Mouse (Mus musculus): ENCODE data around the gene Tm4sf20. TPM values are rescaled to one million over a fixed set of nuclear protein-coding genes. Genes with fewer than 3 reads are reported as not detected.

The Tm4sf20 gene
- total RNA-seq (2021): not detected
- long read RNA-seq, experiment 1: 0 reads
- long read RNA-seq, experiment 2: 0 reads

DNA sequence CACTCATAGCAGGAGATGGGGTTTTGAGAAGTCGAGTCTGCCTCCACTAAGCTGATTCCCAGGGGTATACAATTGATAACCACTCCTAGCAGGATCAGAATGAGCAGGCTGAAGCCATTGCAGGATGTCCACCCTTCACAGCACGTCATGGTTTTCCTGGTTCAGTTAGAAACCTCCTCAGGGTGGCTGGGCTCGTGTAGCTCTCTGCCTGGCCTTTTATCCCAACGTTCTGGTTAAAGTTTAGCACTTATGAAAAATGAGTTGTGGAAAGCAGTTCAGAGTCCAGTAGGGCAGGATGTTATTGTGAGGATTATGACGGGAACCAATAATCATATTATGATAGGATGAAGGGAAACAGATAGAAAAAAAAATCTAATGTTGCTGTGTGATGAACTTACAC lies at the start of gene Tm4sf20:
TSS of gene Tm4sf20 (minus strand) at position 193 of the 400 bp plus-strand sequence.
- no peak for DNase-seq (ENCODE audit: low spot score)

DNA sequence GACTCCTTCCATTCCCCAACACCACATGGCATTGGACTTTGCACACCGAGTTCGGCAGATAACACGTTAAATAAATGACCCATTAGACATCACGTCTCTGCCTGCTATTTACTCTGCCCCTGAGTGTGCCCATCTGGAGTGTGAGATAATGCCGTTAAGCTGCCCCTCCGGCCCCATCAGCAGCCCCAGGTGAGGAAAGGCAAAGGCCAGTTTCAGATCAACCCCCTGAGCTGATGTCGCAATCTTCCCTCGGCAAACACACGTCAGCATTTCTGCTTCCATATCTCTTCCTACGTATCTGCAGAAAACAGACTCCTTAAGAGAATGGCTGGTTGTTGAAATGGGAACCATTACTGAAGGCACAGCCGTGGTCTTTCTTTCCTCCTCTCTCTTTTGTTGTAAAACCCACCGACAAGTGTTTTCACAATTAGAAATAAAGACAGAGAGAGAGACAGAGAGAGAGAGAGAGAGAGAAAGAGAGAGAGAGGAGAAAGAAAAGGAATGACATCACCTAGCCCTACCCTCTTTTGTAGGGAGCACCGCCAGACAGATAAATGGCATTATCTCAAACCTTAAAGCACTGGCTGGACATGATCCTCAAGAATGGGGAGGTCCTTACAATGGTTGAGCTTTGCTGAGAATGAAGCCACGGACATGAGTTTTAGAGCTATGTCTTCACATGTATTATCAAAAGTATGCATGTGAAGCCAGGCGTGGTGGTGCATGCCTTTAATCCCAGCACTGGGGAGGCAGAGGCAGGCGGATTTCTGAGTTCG lies 47.9 kb upstream of the Tm4sf20 start:
- DNase-seq (ENCODE audit: low spot score): no peak

DNA sequence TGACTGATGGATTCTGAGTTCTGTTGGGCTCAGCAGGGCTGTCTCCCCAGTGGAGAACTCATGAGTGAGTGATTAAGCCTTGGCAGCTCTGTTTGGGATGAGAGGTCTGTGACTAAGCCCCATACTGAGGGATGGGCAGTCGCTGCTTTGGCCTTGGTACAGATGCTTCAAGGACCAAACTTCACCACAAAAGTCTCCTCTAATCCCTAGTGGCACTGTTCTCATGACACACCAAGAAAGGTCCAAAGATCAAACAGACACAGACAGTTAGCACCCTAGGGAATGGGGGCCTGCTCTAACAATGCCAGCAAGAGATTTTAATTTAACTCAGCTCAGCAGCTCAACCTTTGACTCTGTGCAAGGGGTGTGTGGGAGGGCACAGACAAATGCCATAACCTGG lies 43.5 kb upstream of the Tm4sf20 start:
- no peak for DNase-seq (ENCODE audit: low spot score)

DNA sequence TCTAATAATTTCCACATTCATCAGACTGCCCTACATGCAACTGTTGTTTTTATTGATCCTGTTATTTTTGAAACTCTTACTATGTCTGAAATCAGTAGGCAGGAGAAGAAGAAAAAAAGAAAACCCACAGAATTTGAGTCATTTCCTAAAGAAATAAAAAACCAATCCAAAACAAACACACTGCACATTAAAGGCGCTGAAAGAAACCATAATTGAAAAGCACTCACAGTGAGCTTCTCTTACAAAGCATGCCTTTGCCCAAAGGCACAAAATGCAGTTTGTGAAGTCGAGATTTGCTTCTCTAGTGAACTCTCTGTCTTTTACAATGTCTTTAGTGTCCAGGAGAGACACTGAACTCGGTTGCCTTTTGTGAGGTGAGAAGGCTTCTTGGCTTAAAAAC lies 40.3 kb upstream of the Tm4sf20 start:
- no peak for DNase-seq (ENCODE audit: low spot score)

DNA sequence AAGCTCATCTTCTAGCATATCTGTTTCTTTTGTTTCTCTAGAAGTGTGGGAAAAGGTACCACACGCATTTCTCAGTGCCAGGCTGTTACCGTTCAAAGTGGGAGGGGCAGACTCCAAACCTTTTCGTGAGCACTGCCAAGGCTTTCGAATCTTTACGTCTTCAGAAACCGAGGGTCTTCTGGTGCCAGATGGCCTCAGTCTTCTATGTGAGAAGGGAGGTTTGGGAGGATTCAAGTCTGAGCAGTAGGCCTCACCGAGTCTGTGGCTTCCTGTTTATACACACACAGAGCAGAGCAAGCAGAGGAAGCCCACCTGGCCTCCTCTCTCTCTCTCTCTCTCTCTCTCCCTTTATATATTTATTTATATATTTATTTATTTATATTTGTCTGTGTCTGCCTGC lies 38.9 kb upstream of the Tm4sf20 start:
- DNase-seq (ENCODE audit: low spot score): no peak

DNA sequence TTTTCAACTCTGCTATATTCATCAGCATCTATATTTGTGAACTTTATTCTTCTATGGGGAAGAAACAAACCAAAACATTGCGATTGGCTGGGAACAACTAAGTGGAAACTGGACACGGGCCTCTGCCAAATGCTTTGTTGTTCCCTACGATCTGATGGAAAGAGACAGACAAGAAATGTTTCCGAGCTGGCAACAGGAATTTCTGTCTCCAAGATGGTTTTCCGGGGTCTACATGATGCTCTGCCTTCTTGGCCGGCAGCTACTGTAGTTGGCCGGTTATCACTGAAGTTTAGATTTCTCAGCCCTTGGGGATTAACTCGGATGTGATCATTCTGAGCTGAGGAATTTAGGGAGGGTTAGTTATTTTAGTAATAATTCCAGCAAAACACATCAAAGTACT lies 38.1 kb upstream of the Tm4sf20 start:
- peak; percentile 18 for DNase-seq (ENCODE audit: low spot score)

DNA sequence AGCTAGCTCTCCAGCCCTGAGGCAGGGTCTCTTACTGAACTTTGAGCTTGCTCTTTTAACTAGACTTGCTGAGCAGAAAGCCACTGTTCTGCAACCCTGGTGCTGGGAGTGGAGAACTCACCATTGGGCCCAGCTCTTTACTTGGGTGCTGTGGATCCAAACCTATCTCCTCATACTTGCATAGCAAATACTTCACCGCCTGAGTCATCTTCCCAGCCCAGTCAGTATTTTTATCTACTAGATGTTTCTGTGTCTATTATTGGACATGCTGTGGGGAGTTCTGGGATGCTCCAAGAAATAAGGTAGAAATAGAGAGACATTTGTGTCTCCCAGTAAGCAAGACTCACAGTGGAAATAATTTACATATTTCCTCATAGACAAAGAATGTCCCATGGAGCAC lies 35.8 kb upstream of the Tm4sf20 start:
- no peak for DNase-seq (ENCODE audit: low spot score)

DNA sequence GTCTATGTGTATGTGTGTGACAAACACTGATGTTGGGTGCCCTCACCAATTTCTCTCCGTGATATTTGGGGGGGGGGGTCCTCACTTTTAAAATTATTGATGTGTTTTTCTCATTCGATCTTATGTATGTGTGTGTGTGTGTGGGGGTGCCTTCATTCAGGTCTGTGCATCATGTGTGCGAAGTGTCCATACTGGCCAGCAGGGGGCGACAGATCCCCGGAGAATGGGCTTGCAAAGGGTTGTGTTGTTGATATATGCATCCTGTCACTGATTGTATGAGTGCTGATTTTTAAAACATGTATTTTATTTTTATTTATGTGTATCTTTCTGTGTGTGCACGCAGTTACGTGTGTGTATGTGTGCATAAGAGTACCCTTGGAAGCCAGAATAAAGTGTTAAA lies 35.3 kb upstream of the Tm4sf20 start:
- DNase-seq (ENCODE audit: low spot score): no peak

DNA sequence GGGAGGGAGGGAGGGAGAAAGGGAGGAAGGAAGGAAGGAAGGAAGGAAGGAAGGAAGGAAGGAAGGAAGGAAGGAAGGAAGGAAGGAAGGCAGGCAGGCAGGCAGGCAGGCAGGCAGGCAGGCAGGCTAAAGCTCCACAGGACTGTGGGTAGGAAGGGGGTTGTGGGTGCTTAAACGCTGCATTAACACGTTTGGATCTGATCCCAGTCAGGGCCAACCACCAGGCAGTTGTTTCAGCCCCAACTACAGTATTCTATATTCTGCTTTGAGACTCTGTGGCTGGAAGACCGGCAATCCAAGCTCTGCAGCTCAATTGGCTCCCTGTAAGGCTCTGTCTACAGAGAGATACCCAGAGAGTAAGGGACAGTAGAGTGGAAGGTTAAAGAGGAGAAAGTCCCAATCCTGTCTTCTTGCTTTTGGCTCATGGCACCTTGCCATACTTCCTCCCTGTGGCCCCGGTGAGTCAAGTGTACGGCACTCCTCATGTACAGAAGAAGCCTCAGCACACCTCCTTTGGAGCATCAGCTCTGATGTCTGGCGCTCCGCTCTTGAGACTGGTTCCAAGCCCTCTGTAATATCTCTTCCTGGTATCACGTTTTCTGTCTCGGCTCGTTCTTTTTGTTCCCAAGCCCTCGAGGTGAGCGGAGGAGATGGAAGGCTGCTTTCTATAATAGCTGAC lies 33.0 kb upstream of the Tm4sf20 start:
- DNase-seq (ENCODE audit: low spot score): no peak

DNA sequence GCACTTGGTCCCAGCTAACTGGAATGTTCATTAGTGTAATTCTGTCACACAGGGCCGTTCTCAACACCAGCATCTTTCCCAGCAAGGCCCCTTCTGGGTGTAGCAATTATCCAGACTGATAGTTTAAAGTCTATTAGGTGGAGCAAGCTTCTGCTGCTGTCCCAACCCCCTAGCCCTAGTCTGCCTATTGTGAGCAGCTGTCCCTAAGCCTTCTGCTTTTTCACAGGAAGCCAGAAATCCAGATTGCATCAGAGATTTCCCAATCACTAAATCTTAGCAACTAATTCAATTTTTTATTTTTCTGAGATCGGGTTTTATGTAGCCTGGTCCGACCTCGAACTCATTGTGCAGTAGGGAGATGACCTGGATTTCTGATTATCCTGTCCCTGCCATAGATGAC lies 30.7 kb upstream of the Tm4sf20 start:
- peak; percentile 43 for DNase-seq (ENCODE audit: low spot score)

DNA sequence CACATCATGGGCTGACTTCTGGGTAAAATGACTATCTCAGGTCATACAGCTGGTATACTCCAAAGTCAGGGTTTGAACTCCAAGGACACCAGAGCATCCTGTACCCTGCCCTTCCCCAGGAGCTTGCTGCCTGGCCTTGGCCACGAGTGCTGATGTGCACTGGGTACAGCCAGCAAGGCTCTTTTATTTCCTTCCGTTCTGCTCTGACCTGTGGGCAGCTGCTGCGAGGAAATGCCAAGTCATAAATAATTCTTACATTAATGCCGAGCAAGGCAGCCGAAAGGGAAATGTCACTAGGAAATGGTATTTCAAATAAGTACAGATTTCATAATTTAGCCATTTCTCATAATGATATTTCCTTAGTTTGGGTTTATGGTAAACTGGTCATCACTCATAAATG lies 30.0 kb upstream of the Tm4sf20 start:
- DNase-seq (ENCODE audit: low spot score): no peak

DNA sequence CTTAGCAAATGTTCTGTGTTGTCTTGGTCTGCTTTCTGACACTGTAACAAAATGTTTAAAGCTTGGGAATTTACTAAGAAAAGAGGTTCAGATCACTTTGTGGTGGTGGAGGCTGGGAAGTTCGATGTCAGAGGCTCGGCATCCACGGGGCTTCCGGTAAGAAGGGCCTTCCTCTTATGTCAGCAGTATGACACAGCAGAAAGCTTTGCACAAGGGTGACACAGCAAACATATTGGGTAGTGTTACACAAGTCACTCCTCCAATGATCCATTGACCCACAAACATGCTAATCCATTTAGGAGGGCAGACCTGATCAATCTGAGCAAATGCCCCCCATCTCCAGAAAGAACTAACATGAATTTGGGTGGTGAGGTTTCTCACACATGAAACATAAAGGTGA lies 28.8 kb upstream of the Tm4sf20 start:
- no peak for DNase-seq (ENCODE audit: low spot score)

DNA sequence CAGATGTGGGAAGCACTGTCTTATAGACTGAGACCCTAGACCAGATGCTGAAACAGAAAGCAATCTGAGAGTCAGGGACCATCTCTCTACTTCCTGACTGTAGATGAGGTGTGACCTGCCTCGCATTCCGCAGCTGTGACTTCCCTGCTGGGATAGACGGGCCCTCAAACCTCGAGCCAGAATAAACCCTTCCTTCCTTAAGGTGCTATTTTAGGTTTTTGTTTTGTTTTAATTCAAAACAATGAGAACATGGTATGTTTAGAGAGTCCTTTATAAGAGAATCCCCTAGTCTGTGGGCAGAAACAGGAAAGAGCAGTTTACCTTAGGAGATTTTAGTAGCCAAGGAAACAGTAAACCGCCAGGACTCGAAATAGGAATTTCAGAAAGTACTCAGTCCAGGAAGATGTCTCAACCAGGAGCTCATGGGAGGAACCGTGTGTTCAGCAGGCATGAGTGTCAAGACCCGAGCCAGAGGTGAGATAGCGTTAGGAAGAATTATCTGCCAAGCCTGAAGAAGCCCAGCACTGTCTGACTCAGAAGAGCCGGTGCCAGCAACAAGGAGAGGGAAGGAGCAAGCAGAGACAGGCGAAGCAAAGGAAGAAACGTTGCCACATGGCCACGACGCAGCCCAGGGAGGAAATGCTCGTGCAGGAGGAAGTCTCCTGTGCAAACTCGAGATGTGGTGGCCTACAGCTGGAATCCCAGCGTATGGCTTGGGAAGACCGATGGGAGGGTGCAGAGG lies 27.6 kb upstream of the Tm4sf20 start:
- DNase-seq (ENCODE audit: low spot score): no peak

DNA sequence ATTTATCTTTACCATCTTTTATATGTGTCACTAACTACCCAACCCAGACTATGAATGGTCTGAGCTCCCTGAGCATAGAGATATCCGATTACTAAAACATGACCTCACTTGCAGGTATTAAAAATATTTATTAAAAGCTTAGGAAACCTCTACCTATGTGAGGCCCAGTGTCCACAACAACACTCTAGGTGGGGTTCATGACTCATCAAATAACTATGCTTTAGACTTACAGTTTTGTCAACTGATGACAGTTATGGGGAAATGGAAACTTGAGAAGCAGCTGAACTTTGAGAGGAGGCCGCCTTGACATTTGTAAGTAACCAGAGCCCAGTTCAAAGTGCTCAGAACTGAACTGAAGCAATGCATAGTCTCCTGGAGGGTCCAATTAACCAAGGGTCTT lies 26.9 kb upstream of the Tm4sf20 start:
- DNase-seq (ENCODE audit: low spot score): no peak

DNA sequence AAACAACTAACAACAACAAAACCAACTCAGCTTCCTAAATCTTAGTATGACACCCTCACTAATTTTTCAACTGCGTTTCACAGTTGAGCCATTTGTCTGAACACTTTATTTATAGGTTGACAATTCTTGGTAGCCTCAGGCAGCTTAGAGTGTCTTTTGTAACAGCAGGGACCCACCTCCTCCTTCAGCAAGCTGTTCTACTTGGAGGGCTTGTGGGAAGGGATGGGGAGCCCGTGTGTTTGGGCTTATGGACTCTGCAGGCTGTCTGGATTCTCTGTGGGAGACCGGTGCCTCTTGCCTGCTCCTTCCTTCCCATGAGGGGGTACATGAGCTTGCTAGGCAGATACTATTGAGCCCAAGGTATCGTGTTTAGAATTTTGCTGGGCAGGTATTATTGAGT lies 25.7 kb upstream of the Tm4sf20 start:
- no peak for DNase-seq (ENCODE audit: low spot score)

DNA sequence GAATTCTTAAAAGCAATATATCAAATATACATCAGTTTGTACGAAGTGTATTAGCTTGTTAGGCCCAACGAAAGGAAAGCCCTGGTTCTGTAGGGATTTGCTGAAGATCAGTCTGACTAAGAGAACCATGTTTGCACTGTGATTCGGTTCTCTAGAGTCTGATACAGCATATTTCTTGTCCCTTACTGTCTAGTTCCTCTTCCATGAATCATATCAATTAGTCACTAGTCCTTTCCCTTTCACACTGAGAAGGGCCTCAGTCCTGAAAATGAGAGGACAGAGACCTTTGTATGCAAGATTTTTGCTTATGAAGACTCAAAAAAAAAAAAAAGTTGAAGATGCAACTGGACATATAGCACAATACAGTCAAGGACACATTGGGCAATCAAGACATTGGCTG lies 24.8 kb upstream of the Tm4sf20 start:
- DNase-seq (ENCODE audit: low spot score): no peak

DNA sequence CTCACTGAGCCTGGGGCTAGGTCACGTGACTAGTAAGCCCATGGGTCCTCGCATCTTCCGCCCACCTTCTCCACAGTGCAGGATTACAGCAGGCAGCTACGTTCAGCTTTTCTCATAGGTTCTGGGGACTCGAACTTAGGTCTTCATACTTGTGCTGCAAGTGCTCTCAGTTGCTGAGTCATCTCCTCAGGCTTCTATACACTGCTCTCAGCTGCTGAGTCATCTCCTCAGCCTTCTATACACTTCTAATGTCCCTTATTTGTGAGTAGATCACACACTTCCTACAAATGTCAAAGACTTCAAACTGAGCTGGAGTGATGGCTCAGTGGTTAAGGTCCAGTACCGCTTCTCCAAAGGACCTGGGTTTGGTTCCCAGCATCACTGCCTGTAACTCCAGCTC lies 24.0 kb upstream of the Tm4sf20 start:
- DNase-seq (ENCODE audit: low spot score): no peak

DNA sequence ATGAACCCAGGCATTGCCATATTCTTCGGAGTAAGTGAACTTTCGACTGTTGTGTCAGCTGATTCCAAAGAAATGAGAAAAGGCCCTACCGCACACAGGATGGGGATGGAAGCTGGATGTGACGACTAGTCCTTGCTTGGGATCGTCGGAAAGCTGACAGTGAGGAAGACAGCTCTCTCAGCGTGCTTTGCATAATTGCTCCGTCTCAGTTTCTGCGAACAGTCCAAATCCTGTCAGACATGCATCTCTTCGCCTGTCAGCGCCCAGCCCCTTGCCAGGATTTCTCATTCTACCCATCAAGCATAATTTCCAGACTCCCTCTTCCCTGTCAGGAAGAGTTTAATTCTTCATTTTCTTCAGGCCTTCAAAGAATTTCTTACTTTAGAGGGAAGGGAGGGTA lies 22.8 kb upstream of the Tm4sf20 start:
- no peak for DNase-seq (ENCODE audit: low spot score)

DNA sequence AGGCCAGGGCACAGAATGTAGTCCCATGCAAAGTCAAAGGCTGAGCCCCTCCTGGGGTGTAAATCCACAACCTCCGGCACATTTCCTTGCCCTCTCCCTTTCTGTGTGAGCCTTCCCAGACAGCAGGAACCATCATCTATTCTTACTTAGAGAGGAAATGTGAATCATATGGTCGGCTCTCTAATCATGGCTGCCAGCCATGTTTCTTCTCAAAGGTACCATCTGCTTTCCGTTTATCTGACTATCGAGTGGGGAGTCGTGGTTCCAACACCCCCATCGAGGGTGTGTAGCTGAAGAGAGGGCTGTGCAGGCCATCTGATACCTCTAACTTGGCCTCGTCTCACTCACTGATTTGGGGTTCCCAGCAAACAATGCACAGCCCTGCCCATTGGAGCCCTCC lies 19.8 kb upstream of the Tm4sf20 start:
- no peak for DNase-seq (ENCODE audit: low spot score)

DNA sequence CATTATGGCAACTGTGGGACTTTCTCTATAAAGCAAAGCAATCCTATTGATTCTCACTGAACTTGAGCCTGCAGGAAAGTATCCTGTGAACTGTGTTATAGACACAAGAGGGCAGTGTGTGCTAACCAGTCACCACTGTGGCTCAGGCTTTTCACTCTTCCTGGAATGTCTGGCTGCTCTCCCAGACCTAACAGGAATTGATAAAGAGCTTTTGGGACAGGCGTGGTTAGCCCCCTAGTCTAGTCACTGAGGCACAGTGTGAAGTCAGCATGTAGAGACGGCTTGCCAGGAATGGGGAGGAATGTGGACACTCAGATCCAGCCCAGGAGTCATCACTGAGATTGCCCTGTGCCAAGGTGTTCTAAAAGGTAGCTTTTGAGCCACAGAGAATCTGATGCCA lies 19.2 kb upstream of the Tm4sf20 start:
- peak; percentile 67 for DNase-seq (ENCODE audit: low spot score)

DNA sequence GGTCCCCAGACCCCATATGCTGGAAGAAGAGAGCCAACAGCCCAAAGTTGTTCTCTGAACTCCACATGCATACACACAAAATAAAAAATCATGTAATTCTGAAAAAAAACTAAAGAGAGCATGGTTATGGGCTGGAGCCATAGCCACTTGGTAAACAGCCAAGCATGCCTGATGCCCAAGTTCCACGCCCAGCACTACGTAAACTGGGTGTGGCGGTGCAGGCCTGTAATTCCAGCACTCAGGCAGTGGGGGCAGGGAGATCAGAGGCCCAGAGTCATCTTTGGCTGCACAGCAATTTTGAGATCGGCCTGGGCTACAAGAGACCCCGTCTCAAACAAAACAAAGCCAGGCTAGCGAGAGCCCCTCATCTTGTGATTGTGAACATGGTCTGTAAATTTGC lies 17.3 kb upstream of the Tm4sf20 start:
- DNase-seq (ENCODE audit: low spot score): peak; percentile 26

DNA sequence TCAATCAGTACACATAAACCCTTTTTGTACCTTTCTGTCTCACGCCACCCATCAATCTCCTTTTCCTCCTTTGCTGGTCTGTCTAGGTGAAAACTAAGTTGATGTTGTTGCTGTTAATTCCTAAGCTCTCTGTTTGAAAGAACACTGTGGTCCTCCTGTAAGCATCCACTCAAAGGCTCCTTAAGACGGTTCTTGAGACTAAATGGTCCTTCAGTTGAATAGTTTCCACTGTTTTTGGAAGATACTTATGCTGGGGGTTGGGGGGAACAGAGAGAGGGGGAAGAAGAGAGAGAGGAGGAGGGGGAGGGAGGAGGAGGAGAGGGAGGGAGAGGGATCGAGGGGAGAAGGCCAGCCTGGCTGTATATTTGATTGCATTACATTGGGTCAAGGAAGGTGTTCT lies 15.3 kb upstream of the Tm4sf20 start:
- DNase-seq (ENCODE audit: low spot score): no peak
